Mouse (Mus musculus) urinary bladder, adult 18-20 months (tissue): ENCODE results near the gene Tef.

ENCODE experiments used
- DNase-seq, 2 experiments: peaks; one replicate each; pipeline ENCODE4 v3.0.0; 2022; ENCODE audit warnings: low spot score in 2 of 2, mixed read lengths in 2 of 2

Gene Tef

GRCm38 (mm10) chr15:81802001-81802890, at the start of gene Tef:
Gene Tef, plus strand, starts transcription at chr15:81802421.
- peak; percentile 97 to 99 for DNase-seq

DNA sequence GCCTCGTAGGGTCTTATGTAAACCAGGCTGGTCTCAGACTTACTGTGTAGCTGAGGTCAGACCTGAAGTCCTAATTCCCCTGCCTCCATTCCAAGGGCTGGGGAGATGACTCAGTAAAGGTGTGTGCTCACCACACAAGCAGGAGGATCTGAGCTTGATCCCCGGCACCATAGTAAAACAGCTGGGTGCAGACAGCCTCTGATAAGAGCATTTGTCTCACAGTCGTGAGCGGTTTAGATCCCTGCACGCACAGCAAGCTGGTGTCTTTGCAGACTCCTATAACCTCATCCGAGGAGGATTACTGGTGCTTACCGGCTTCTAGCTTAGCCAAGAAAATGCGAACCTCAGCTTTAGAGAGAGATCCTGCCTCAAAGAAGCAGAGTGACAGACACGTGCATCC, 48.6 kb upstream of the Tef start:
- no peak for DNase-seq

- no peak for DNase-seq
Observed at GRCm38 (mm10) chr15:81758701-81759100, 43.5 kb upstream of the Tef start.

- no peak for DNase-seq
Observed at GRCm38 (mm10) chr15:81759542-81759941, 42.7 kb upstream of the Tef start.

GRCm38 (mm10) chr15:81760361-81761079, 41.7 kb upstream of the Tef start:
- DNase-seq = no peak

DNA sequence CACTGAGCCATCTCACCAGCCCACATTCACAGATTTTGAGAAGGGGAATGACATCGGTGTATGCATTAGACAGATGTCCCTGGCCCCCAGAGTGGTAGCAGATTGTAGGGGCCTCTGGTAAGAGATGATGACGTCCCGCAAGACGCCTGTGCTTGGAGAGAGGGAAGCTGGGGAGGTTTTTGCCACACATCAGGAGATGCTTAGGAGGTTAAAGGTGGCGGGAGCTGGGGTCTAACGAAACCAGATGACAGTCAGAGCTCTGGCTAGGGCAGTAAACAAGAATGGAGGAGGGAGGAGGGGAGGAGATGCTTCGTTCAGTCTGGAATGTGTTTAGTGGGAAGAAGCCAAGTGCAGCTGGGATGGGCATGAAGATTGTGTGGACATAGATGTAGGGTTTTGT, 40.8 kb upstream of the Tef start:
- DNase-seq = no peak

DNA sequence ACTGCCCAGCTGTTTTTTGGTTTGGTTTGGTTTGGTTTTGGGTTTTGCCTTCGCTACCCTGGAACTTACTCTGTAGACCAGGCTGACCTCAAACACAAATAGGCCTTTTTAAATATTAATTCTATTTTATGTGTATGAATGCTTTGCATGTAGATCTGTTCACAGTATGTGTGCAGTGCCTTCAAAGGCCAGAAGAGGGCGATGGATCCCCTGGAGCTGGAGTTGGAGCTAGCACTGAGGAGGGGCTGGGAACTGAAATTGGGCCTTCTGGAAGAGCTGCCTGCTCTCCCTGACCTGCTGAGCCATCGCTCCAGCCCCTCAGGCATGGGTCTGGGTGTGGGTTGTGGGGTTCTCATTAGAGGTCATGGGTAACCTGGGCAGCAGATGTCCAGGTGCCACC, 40.3 kb upstream of the Tef start:
- DNase-seq = no peak

DNA sequence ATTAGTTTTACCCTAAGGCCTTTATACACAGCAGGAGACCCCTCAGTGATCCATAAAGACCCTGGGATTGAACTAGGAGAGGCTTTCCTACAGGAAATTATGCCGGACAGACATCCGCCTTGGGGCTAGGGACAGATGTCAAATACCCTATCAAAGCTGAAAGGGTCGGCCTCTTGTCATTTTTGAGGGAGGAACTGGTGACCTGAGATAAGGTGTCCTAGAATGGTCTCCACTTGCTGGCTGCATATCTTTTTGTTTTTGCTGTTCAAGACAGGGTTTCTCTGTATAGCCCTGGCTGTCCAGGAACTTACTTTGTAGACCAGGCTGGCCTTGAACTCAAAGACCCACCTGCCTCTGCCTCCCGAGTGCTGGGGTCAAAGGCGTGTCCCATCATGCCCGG, 37.6 kb upstream of the Tef start:
- DNase-seq = no peak

DNA sequence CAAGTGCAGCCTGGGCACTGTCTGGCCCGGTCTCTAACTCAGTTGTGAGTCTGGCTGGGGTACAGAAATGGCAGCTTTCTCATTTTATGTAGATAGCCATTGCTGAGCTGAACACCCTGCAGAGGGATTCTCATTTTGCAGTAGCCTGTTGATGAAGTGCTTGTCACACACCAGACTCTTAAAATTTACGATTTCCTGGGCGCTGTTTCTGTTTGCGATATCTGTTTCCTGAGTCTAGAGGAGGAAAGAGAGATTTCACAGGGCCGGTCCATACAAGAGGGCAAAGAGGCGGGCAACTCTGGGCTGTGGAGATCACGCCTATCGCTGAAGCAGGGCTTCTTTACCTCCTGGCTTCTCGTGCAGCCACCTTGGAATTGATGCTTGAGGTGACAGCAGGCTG, 36.6 kb upstream of the Tef start:
- no peak for DNase-seq

- DNase-seq = no peak
Observed at GRCm38 (mm10) chr15:81766439-81766838, 35.8 kb upstream of the Tef start.

GRCm38 (mm10) chr15:81769037-81769436, 33.2 kb upstream of the Tef start:
- DNase-seq = peak in 1 of 2 experiments; percentile 20

GRCm38 (mm10) chr15:81772431-81773120, 29.6 kb upstream of the Tef start:
- DNase-seq = no peak

- no peak for DNase-seq
Observed at GRCm38 (mm10) chr15:81774505-81775171, 27.6 kb upstream of the Tef start.

- no peak for DNase-seq
Observed at GRCm38 (mm10) chr15:81776631-81777422, 25.4 kb upstream of the Tef start.

DNA sequence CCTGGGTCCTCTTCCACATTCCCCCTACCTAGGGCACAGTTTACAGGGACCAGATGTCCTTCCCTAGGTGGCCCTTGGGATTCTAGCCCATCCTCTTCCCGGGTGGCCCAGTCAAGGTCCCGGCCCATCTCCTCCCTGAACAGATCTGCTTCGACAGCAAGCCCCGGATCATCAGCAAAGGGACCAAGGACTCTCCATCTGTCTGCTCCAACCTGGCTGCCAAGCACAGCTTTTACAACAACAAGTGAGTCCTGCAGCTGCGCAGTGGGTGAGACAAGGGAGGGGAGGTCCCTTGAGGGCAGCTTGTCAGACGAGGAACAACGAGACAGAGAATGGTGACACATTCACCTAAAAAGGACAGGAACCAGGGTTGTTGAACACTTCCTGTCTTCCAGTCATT, 20.4 kb upstream of the Tef start:
- DNase-seq = no peak

DNA sequence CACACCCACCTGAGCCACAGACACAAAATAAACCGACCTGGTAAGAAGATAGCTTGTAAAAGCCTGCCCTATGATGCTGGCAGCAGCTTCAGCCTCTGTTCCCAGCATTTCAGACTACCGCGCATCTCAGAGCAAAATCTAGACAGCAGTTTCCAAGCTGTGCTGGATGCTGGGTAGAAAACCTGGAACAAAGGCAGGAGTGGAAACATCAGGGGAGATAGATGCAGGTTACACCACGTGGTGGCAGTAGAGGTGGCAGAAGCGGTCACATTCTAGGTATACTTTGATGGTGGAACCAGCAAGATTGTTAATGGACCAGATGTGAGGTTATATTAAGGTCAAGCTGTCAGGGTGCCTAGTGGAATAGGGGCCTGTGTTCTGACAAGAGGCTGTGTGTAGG, 17.5 kb upstream of the Tef start:
- no peak for DNase-seq

DNA sequence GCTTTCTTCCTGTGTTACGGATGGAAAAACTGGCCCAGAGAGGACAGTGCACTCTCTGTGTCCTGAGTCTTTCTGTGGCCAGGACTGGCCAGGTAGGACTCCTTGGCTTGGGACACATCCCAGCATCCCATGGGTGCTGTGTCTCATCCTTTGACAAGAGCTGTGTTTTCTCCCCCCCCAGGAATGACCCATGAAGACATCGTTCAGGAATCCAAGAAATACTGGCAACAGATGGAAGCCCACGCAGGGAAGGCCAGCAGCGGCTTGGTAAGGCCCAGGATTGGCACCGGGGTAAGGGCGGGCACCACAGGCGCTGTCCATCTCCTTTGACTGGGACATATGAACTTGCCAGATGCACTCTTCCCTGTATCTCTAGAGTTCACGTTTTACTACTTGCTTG, 16.5 kb upstream of the Tef start:
- DNase-seq = no peak

DNA sequence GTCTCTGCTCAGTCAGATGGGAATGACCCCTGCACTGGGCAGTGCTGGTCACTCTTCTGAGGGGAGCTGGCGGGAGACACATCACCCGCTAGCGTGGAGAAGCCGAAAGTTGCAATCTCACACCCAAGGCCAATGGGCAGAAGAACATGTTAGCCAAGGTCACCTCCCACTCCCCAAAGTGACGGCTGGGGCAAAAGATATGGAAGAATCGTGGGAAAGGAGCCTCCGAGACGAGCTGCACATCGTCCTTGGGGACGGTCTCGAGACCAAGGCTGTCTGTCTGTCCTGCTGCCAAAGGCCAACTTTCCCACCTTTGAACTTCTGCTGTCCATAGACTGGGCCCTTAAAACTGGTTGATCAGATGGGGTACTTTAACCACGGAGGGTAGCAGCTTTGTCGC, 14.7 kb upstream of the Tef start:
- no peak for DNase-seq

- DNase-seq = no peak
Observed at GRCm38 (mm10) chr15:81792444-81792843, 9.8 kb upstream of the Tef start.

GRCm38 (mm10) chr15:81796228-81796627, 6.0 kb upstream of the Tef start:
- DNase-seq = no peak

DNA sequence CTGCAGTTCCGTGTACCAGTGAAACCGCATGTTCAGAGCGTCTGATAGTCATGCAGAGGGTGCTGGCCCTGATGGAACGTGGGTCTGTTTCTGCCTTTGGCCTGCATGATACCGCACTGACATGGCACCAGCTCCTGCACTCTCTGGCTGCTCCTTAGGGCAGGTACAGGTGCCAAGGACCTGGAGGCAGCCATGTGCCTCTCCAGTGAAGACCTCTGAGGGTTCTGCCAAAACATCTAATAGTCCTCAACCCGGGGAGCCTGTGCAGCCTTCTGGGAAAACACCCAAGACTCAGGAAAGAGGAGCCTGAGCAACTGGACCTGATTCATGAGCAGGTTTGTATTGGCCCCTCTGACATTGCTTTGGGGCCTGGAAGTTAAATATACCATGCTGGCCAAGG, 4.4 kb upstream of the Tef start:
- DNase-seq = no peak
